Mouse (Mus musculus): Measurements from ENCODE around the gene BC051142.

DNA sequence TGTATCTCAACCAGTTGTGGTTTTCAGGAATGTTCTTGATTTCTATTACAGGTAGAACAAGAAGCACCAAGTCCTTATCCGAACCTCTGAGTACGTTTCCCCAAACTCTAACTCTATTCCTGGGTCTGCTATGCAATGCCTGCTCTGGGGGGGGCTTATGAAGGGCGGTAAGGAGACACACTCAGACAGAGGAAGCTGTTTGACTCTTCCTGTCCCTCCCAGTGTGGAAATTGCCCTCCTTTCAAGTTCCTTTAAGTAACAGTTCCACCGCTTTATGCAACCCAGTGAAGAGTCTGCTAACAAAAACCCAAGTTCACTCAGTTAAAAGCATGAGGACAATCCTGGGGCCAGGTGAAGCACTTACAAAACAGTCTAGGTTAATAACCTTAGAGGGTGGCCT lies 38.5 kb downstream of the BC051142 start:
- no peak for TF ChIP-seq CTCF (IDR thresholded peaks at IDR 0.05; ENCODE audit: low read depth)
- TF ChIP-seq EP300 (IDR thresholded peaks at IDR 0.05; ENCODE audit: low read depth) = no peak

Measured in heart, postnatal 0 days (tissue).